Mouse (Mus musculus) forebrain, postnatal 0 days (tissue): Measurements from ENCODE around the gene Usp21. TPM values are rescaled to one million over a fixed set of nuclear protein-coding genes. Genes with fewer than 3 reads are reported as not detected.
A peak's percentile ranks its signal among the peaks of the same experiment; 100 is the strongest.

Experiments used
- ATAC-seq: fragments of 200-750 bp; cut with Nextera tagmentation; 2 replicates; pipeline ENCODE4 v1.8.0; 2017; ENCODE audit warnings: mild to moderate bottlenecking, moderate library complexity
- DNase-seq: peaks from one replicate; pipeline ENCODE4 v3.0.0-alpha.2; 2015
- H3K27ac ChIP-seq: fragments of 300-500 bp; sonication (generic); 2 replicates; pipeline ENCODE4 v1.5.1; 2014; ENCODE audit warnings: low read depth, mild to moderate bottlenecking, antibody characterized with exemption, low read length, moderate library complexity, mixed read lengths
- H3K27me3 ChIP-seq: fragments of 300-500 bp; sonication (generic); 2 replicates; pipeline ENCODE4 v1.6.1; 2014; ENCODE audit warnings: mild to moderate bottlenecking, low read length, mixed read lengths; ENCODE audit not compliant: insufficient read depth
- H3K36me3 ChIP-seq: fragments of 300-500 bp; sonication (generic); 2 replicates; pipeline ENCODE4 v1.6.1; 2014; ENCODE audit warnings: mild to moderate bottlenecking, moderate library complexity; ENCODE audit not compliant: insufficient read depth
- H3K4me1 ChIP-seq: fragments of 300-500 bp; sonication (generic); 2 replicates; pipeline ENCODE4 v1.6.1; 2014; ENCODE audit warnings: antibody characterized with exemption; ENCODE audit not compliant: insufficient read depth
- H3K4me2 ChIP-seq: fragments of 300-500 bp; sonication (generic); 2 replicates; pipeline ENCODE4 v1.6.1; 2014; ENCODE audit warnings: low read depth, mild to moderate bottlenecking, moderate library complexity
- H3K4me3 ChIP-seq: fragments of 300-500 bp; sonication (generic); 2 replicates; pipeline ENCODE4 v1.5.1; 2014; ENCODE audit warnings: low read depth, low read length, mixed read lengths
- H3K9ac ChIP-seq: fragments of 300-500 bp; sonication (generic); 2 replicates; pipeline ENCODE4 v1.6.1; 2014; ENCODE audit warnings: mild to moderate bottlenecking
- H3K9me3 ChIP-seq: fragments of 300-500 bp; sonication (generic); 2 replicates; pipeline ENCODE4 v1.6.1; 2016; ENCODE audit warnings: low read length
- CTCF ChIP-seq: sonication (generic); IDR thresholded peaks from 2 replicates; pipeline ENCODE4 v1.5.1; 2016; ENCODE audit warnings: antibody characterized with exemption, control low read depth, low read depth
- WGBS: fragments of 180-500 bp; shearing (Covaris S2); extraction: QIAGEN DNeasy Blood & Tissue Kit; methylation state at CpG from one replicate; pipeline ENCODE4 v1.1.7; 2014; 5-methylcytosine and 5-hydroxymethylcytosine counted together
- polyA plus RNA-seq: library from polyadenylated mRNA; unstranded; fragments of >200 nt; fragmentation: Nextera tagmentation; extraction: Ambion mirVana; gene quantifications from 2 replicates; pipeline ENCODE4 v1.2.1, GENCODE M21; 2015
- total RNA-seq: library from RNA; depleted of rRNA; stranded (reverse); fragments of >200 nt; gene quantifications from 2 replicates; pipeline ENCODE4 v1.2.3, GENCODE M21; 2014

Usp21 gene
- total and polyA plus RNA-seq, 2 experiments from 2014 or later = 66.5 to 80.4 TPM

GRCm38 (mm10) chr1:171258921-171259320 is 28.9 kb downstream of the Usp21 start:
- no peak for TF ChIP-seq CTCF
- Histone ChIP-seq H3K27me3 (no peaks in the 10 kb centered on the region), H3K9me3 (no peaks in the 10 kb centered on the region), H3K36me3 (0 out of 2 replicates have a peak, but pooled peaks cover 6% of the 10 kb centered on the region), H3K4me3 (no peak overlapping the region), H3K9ac (no peak overlapping the region), H3K4me1 (peaks cover 12% of the 10 kb centered on the region; the same call in 1 of the 2 replicates), H3K27ac (no peak overlapping the region), H3K4me2 (no peak overlapping the region)
- 86% methylated on average over 17 of the region's 17 CpGs for WGBS
- no peak for ATAC-seq
- DNase-seq = no peak

GRCm38 (mm10) chr1:171257781-171258180 is 30.0 kb downstream of the Usp21 start:
- no peak overlapping the region for H3K4me3 ChIP-seq
- H3K9me3 ChIP-seq = no peaks in the 10 kb centered on the region
- TF ChIP-seq CTCF = no peak
- no peaks in the 10 kb centered on the region for H3K27me3 ChIP-seq
- 94% methylated on average over 9 of the region's 9 CpGs for WGBS
- no peak overlapping the region for H3K27ac ChIP-seq
- H3K4me1 ChIP-seq = 0 out of 2 replicates have a peak, but pooled peaks cover 5% of the 10 kb centered on the region
- no peak for DNase-seq
- no peak overlapping the region for H3K9ac ChIP-seq
- 0 out of 2 replicates have a peak, but pooled peaks cover 6% of the 10 kb centered on the region for H3K36me3 ChIP-seq
- ATAC-seq = no peak
- H3K4me2 ChIP-seq = no peak overlapping the region

- Histone ChIP-seq H3K36me3 (0 out of 2 replicates have a peak, but pooled peaks cover 6% of the 10 kb centered on the region), H3K9me3 (no peaks in the 10 kb centered on the region), H3K9ac (no peak overlapping the region), H3K27me3 (no peaks in the 10 kb centered on the region), H3K4me1 (0 out of 2 replicates have a peak, but pooled peaks cover 6% of the 10 kb centered on the region), H3K4me3 (no peak overlapping the region), H3K4me2 (no peak overlapping the region), H3K27ac (no peak overlapping the region)
- 70% methylated on average over 15 of the region's 15 CpGs for WGBS
- ATAC-seq (peak; percentile 63), DNase-seq (peak; percentile 80)
- peak; percentile 83 for TF ChIP-seq CTCF
These were observed 30.7 kb downstream of the Usp21 start for GRCm38 (mm10) chr1:171256937-171257548.

- no peak for TF ChIP-seq CTCF
- Histone ChIP-seq H3K9me3 (no peaks in the 10 kb centered on the region), H3K36me3 (0 out of 2 replicates have a peak, but pooled peaks cover 6% of the 10 kb centered on the region), H3K4me1 (0 out of 2 replicates have a peak, but pooled peaks cover 6% of the 10 kb centered on the region), H3K4me3 (no peak overlapping the region), H3K4me2 (no peak overlapping the region), H3K27me3 (no peaks in the 10 kb centered on the region), H3K9ac (no peak overlapping the region), H3K27ac (no peak overlapping the region)
- no peak for ATAC-seq
- no peak for DNase-seq
- WGBS = 90% methylated on average over 24 of the region's 24 CpGs
These were observed 31.5 kb downstream of the Usp21 start for GRCm38 (mm10) chr1:171256095-171256818.

DNA sequence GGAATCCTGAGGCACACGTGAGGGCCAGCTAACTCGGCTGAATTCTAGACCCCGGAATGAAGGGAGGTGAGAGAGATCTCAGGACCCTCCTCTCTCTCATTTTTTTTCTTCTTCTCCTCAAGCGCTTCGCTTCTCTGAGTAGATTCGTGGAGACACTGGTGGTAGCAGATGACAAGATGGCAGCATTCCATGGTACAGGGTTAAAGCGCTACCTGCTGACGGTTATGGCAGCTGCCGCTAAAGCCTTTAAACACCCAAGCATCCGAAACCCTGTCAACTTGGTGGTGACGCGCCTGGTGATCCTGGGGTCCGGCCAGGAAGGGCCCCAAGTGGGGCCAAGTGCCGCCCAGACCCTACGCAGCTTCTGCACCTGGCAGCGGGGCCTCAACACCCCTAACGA is 35.4 kb downstream of the Usp21 start:
- peaks cover 15% of the 10 kb centered on the region; the same call in 1 of the 2 replicates for H3K4me1 ChIP-seq
- H3K27me3 ChIP-seq = no peaks in the 10 kb centered on the region
- DNase-seq (no peak), ATAC-seq (no peak)
- H3K9ac ChIP-seq = no peak overlapping the region
- H3K9me3 ChIP-seq = no peaks in the 10 kb centered on the region
- no peak for TF ChIP-seq CTCF
- no peak overlapping the region for H3K4me3 ChIP-seq
- no peaks in the 10 kb centered on the region for H3K36me3 ChIP-seq
- WGBS = 52% methylated on average over 17 of the region's 17 CpGs
- no peak overlapping the region for H3K27ac ChIP-seq
- peak overlapping the region; percentile 53; the same call in 1 of the 2 replicates for H3K4me2 ChIP-seq

DNA sequence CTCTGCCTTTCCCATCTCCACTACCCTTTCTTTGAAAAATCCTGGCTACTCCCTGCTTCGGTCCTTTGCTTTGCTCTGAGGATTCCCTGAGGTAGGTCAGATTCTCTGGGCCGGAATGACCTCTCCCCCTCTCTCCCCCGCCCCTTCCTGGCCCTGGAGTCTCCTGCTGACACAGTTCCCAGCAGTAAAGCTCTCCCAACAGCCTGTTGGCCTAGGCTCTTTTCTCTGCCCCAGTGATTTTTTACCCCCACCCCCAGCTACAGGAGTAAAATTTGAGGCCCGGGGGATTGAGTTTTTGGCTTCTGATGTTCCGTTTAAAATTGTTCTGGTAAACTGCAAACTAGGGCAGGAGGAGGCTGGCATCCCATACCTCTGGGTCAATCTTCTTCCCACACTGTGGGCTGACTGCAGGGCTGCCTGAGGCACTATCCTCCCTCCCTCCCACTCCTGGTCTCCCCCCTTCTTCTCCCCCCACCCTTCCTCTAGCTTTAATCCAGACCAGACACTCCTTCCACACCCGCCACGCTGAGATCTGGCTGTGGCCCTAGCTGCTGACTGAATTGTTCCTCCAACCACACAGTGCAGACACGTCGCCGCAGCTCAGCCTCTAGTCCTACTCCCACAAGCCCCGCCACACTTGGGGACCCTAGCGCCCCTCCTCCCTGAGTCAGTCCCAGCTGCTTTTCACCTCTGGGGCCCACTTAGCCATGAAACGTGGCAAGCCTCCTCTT is 36.0 kb downstream of the Usp21 start:
- Histone ChIP-seq H3K9me3 (no peaks in the 10 kb centered on the region), H3K4me3 (peak overlapping the region; percentile 25), H3K27me3 (no peaks in the 10 kb centered on the region), H3K4me1 (peaks cover 15% of the 10 kb centered on the region; the same call in 1 of the 2 replicates), H3K4me2 (peak overlapping the region; percentile 53), H3K27ac (no peak overlapping the region), H3K36me3 (no peaks in the 10 kb centered on the region), H3K9ac (no peak overlapping the region; the same call in 1 of the 2 replicates)
- no peak for TF ChIP-seq CTCF
- ATAC-seq (no peak), DNase-seq (no peak)
- WGBS = 11% methylated on average over 13 of the region's 13 CpGs
